Mouse (Mus musculus): Measurements from ENCODE around the gene Naaladl1.

Naaladl1 gene

DNA sequence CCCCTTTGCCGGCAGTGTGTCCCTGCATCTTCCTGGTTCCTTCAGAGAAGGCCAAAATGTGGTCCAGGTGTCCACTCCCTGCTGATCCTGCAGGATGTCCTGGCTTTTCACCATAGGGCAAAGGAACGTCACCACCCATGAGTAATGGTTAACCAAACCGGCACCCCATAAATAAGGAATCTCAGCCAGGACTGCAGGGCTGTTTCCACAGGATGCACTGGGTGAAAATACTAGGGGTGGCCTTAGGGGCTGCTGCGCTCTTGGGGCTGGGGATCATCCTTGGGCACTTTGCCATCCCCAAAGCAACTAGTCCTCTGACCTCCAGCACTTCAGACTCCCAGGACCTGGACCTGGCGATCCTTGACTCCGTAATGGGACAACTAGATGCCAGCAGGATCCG, at the start of gene Naaladl1:
Gene Naaladl1 (plus strand): TSS at position 197 of the 400 bp plus-strand sequence.
- in situ Hi-C loops (cut with MboI; ENCODE audit: low sequenced_read_pairs), result no loop called here

DNA sequence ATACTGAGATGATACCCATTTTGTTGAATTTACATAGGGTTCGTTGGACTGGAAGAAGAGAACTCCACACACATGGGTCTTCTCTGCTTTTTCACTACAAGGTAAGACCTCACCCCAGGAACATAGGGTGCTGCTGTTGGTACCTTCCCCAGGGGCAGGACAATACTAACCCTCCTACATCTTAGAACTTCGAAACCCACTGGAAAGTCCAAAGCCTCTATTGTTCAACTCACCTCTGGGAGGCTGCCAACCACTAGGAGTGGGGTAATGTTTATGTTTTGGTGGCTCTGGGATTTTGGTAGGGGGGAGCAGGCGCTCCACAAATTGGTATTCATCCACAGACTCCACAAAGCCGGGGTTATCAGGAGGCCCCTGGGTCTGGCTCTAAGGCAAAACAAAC, 48.9 kb upstream of the Naaladl1 start:
- in situ Hi-C loops (cut with MboI; ENCODE audit: low sequenced_read_pairs), result no loop called here

DNA sequence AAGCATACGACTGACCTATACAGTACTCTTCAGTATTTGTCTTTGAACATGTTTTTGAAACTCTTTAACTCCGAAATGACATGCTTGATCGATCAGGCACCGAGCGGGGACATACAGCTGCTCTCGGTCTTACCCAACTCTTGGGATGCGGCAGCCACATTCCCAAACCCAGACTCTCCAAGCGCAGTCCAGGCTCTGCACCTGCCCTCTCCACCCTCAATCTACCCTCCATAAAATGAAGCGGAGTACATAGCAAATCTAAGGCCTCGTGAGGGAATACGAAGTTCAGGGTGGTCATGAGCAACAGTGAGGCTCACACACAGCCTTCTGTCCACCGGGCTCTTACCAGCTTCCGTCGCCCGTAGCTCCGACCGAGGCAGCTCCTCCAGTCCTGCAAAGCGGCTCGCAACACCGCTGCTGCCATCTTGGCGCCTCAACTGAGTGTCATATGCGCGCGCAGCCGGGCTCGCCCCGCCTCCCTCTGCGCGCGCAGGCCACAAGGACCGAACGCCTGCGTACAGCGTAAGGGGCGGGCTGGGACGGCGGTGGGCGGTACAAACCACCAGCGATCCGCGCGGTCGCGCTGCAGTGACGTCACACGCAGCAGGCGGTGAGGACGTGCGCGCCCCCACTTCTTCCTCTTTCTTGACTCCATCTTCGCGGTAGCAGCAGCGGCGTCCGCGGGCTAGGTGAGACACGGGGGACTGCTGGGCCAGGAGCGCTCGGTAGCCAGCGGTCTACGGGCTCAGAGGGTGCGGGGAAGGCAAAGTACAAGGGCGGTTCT, 48.1 kb upstream of the Naaladl1 start, which contains the start of the genes Mrpl49 and Fau:
Gene Mrpl49 (minus strand): TSS at position 473 of the 784 bp plus-strand sequence.
Gene Fau (plus strand): TSS at position 532 of the 784 bp plus-strand sequence.
- in situ Hi-C loops (cut with MboI; ENCODE audit: low sequenced_read_pairs), result no loop called here

DNA sequence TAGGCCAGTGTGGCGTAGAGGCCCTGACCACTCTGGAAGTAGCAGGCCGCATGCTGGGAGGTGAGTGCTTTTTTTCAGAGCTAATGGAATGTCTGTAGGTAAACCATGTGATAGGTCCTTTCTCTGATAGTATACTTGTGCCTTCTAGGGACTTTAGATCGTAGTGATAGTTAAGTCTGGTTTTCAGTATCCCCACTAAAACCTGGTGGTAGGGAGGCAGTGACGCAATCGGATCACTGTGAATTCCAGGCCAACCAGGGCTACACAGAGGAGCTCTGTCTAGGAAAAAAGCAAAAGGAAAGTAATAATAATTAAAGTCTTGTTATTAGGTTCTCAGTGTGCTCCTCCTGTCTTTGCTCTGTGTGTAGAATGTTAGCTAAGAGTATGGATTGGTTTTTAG, 47.1 kb upstream of the Naaladl1 start:
- in situ Hi-C loops (cut with MboI; ENCODE audit: low sequenced_read_pairs), result no loop called here

DNA sequence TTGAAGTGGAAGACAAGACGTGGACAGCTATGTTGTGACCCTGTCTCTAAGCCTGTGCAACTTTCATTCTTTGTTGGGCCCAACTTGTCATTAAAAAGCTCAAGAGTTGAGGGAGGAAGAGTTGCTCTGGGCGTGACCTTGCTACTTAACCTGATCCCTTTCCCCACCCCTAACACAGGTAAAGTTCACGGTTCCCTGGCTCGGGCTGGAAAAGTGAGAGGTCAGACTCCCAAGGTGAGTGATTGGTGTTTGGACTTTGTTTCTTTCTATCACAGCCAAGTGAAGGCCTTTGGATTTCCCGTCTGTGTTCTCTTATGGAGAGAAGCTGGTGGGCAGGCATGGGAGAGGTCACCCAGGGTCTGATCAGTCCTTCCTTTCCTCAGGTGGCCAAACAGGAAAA, 46.6 kb upstream of the Naaladl1 start:
- in situ Hi-C loops (cut with MboI; ENCODE audit: low sequenced_read_pairs), result no loop called here

DNA sequence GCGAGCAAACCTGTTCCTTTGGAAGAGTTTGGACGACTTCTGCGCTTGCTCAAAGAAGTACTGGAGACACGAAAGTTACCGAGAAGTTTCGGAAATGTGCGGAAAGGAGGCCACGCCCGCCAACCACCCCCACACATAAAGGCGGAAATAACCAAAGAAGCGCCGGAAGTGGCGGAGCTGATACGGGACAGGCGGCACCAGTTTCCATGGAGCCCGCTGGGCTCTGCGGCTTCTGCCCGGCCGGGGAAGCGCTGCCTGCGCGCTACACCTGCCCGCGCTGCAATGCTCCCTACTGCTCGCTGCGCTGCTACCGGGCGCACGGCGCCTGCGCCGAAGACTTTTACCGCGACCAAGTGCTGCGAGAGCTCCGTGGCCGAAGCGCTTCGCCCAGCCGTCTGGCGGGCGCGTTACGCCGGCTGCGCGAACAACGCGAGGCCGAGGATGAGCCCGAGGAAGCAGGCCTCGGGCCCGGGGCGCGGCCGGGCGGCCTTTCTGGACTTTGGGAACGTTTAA, 44.5 kb upstream of the Naaladl1 start, which contains the start of gene Znhit2:
Gene Znhit2 (plus strand): TSS at position 172 of the 513 bp plus-strand sequence.
- in situ Hi-C loops (cut with MboI; ENCODE audit: low sequenced_read_pairs), result no loop called here

DNA sequence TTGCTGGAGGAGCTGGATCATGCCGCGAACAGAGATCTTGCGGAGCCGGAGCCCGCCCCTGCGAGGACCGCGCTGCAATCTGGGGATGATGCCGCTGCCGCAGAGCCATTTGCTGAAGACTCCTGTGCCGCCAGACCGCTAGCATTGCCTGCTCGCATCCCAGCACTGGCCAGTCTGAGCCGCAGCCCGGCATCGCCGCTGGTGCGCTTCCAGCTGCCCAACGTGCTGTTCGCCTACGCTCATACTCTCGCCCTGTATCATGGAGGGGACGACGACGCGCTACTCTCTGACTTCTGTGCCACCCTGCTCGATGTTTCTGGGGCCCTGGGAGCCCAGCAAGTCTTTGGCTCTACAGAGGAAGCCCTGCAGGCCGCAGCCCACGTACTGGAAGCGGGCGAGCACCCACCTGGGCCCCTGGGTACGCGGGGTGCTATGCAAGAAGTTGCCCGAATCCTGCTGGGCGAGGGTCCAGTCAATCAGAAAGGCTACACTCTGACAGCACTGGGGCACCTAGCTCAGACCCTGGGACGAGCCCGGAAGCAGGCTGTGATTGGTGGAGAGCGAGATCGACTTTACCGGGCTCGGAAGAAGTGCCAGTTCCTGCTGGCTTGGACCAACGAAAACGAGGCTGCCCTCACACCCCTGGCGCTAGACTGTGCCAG, 43.8 kb upstream of the Naaladl1 start:
- in situ Hi-C loops (cut with MboI; ENCODE audit: low sequenced_read_pairs), result no loop called here

DNA sequence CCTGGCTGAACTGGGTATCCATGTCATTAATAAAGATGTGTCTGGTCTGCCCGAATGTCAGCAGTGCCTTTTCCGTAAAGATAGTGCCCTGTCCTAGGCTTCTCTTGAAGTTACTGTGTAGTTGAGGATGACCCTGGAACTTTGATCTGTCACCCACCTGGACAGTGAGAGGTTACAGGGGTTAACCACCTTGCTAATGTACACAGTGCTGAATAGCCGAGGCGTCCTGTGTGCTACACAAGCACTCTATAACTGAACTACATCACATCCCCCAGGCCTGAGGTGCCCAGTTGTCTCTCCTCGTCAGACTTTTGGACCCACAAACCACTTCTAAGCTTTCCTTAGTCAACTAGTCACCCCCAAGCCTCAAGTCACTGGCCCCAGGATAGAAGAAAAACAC, 43.2 kb upstream of the Naaladl1 start:
- in situ Hi-C loops (cut with MboI; ENCODE audit: low sequenced_read_pairs), result no loop called here

DNA sequence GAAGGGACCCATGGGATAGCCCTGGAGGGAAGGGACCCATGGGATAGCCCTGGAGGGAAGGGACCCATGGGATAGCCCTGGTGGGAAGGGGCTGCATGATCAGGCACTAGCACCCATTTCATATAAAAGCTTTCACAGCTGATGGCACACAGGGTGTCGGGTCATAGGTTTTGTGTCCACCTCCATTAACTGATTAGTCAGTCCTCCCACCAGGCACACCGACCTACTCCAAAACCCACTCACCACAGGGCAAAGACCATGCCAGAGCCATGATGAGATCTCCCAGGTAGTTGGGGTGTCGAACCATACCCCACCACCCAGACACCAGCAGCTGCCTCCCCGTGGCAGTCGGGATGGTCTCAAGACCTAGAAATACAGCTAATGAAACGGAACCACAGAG, 42.5 kb upstream of the Naaladl1 start:
- in situ Hi-C loops (cut with MboI; ENCODE audit: low sequenced_read_pairs), result no loop called here

DNA sequence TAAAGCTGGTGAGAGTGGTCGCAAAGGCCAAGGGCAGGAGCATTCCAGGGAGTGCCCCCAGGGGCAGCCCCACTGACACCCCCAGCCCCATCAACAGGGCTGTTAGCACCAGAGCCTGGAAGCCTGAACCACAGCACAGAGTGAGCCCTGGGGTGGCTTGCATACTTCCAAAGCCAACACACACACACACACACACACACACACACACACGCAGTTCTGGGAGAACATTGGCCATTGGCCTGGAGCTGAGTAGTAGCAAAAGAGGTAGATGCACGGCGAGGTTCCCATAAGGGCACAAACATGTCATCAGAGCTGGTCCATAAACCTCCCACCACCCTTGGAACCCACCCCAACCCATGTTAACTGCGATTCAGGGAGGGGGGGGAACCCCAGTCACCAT, 39.0 kb upstream of the Naaladl1 start:
- in situ Hi-C loops (cut with MboI; ENCODE audit: low sequenced_read_pairs), result no loop called here

DNA sequence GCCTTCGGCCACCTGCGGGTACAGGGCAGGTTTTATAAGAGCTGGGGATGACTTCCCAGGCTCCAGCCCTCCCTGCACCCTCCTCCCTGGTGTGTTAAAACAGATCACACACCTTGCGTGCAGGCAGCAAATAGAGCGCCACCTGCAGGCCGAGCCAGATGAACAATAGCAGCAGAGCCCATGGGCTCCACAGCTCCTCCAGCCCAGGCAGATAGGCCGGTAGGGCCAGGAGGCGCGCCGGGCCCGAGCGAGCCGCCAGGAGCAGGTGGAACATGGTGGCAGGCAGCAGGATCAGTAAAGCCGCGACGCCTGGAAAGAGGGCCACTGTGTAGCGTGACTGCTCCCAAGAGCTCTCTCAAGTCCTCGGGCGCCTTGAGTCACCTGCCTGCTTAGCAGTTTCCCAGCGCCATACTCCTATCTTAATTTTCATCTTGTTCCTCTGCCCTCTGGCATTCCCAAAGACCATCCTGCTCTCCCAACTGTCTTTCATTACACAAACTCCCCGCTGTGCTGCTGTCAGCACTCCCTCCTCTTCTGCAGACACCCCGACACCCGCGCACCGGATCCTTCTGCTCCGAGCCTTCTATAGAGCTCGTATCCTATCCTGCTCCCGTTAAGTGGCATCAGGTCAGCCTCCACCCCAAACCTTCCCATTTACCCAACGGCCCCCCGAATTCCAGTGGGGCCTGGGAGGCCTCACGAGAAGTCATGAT, 38.4 kb upstream of the Naaladl1 start:
- in situ Hi-C loops (cut with MboI; ENCODE audit: low sequenced_read_pairs), result no loop called here

DNA sequence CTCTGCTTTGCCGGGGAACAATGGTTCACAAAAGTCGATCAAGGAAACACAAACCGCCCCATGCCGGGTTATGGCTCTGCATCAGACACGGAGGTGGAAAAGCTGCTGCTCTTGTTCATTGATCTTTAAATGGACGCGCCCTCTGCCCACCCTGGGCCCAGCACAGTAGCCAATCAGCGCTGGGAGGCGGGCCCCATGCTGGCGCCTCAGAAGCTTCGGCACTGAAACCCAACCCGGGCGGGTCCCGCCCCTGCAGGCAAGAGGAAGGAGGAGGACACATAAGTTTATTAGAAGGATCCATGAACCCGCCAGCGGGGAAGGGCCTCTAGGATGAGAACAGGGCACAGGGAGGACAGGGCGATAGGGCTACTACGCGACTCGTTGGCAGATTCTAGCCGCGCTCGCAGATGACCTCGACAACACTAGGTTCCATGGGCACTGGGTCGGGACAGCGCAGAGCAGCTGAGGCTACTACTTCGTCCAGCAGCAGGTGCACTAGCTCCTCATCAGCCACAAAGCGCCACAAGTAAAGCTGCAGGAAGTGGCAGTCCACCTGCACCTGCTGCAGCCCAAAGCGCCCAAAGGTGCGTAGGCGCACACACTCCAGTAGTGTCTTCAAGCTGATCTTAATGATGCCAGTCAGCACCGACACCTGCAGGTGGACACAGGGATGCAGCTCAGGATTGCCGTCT, 37.7 kb upstream of the Naaladl1 start, which contains the start of gene Tm7sf2:
Gene Tm7sf2 (minus strand): TSS at position 650 of the 692 bp plus-strand sequence.
- in situ Hi-C loops (cut with MboI; ENCODE audit: low sequenced_read_pairs), result no loop called here

DNA sequence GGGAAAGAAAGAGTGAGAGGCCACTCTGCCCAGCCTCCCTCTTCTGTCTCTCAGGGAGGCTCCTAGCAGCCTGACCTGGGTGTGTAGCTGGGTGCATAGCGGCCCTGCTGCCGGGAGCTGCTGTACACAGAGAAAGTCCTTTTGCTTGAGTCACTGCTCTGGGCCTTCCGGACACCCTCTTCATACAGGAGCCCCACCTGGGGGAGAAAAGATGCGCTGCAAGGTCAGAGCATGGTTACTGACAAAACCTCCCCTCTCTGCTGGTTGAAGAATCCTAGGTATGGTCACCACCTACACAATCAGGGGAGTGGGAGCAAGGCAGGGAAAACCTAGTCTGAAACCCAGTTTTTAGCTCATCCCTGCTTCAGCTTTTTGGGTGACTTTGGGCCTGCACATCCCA, 36.6 kb upstream of the Naaladl1 start:
- in situ Hi-C loops (cut with MboI; ENCODE audit: low sequenced_read_pairs), result no loop called here

DNA sequence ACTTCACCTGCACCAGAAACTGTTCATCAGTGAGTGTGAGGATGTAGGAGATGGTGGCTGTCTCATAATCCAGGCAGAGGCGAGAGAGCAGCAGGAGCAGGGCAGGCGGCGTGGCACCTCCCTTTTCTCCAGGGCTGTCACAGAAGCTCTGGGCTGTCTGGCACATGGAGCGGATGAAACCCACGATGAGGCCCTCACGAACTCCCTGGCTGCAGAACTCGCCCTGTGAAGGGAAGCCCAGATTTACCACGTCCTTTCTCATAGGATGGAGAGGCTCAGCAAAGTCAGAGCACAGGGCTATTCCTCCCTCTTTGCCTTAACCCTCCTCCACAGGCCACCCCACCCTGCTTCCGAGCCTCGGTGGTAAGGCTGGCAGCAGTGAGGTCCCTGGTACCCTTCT, 35.7 kb upstream of the Naaladl1 start:
- in situ Hi-C loops (cut with MboI; ENCODE audit: low sequenced_read_pairs), result no loop called here

DNA sequence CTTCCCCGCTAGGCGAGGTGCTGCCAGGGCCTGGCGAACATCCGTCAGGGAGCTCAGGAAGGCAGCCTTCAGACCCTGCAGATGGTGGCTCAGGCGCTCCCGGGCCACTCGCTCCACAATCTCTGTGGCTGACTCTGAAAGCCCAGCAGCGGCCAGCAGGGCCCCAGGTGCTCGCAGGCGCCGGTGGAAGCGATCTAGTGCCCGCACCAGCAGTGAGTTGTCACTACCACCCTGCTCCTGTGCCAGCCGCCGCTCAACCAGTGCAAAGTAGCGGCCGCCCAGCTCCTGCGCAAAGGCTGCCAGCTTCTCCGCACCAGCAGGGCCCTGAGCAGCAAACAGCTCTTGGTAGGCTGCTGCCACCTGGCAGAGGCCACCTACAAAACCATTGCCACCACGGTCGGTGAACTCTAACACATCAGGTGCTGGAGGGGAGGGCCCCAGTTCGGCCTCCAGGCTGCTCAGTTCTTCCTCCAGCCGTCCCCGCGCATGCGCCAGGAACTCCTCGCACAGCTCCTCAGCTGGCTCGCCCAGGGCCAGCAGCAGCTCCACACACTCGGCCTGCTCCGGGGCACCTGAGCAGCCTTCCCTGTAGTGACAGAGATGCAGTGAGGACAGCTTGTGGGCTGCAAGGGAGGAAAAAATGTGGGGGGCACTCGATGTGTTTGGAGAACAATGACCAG, 34.9 kb upstream of the Naaladl1 start:
- in situ Hi-C loops (cut with MboI; ENCODE audit: low sequenced_read_pairs), result no loop called here

DNA sequence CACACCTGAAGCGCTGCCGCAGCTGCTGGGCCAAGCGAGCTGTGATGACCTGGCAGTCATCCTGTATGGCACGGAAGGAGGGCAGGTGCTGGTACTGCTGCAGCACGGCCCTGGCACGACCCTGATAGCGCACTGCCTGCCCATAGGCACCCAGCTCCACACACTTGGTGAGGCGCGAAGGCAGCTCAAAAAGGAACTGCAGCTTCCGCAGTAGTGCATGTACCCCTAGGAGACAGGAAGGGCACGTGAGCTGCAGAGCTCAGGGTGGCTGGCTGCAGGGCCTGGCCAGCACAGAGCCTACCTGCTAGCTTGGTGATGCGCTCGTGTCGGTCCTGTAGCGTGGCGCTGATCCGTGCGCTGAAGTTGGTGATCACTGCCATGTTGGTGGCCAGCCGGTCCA, 34.3 kb upstream of the Naaladl1 start:
- in situ Hi-C loops (cut with MboI; ENCODE audit: low sequenced_read_pairs), result no loop called here

DNA sequence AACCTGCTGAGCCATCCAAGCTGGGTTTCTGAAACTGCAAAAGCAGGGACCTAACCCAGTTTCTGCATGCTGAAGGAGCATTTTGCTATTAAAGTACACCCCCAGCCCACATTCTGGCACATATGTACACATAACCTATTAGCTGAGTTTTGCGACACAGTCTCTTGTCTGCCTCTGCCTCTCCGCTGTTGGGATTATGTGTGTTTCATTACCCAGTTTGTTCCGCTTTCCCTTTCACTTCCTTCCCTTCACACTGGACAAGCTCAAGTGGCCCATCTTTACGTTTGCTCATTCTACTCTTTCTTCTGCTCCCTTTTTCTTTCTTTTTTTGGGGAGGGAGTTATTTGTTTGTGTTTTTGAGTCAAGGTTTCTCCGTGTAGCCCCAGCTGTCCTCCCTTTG, 31.7 kb upstream of the Naaladl1 start:
- in situ Hi-C loops (cut with MboI; ENCODE audit: low sequenced_read_pairs), result no loop called here

DNA sequence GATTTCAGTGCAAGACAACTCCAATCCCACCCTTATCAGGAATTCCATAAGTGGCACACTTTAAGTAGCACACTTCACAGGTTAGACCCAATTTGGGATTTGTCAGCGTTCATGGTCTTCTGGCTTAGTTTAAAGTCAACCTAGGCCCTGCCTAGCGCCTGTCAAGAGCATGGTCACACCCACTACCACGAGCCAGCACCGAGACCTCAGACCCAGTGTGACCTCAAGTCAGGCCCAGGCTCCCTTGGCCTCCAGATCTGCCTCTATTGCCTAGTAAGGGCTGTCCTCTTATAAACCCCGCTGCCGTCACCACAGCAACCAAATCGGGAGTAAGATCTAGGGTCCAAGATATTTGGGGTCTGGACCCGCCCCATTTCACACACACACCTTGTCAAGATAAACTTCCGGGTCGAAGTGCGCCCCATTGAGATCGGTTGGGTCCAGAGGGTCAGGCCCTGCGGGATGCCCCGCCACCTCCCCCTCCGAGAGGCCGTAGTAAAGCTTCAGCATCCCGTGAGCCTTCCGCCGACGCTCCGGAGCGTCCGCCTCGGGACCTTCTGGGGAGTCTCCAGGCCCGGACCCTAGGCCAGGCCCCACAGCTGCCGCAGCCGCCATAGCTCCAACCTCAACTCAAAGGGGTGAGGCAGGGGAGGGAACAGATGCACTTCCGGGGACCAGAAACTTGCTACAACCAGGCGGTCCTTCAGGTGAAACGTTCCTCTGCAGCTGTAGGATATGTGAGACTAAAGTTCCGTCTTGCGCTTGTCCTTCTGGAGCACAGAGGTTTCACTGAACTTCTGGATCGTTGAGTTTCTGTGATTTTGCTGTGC, 28.8 kb upstream of the Naaladl1 start, which contains the start of gene Vps51:
Gene Vps51 (minus strand): TSS at position 668 of the 830 bp plus-strand sequence.
- in situ Hi-C loops (cut with MboI; ENCODE audit: low sequenced_read_pairs), result no loop called here

DNA sequence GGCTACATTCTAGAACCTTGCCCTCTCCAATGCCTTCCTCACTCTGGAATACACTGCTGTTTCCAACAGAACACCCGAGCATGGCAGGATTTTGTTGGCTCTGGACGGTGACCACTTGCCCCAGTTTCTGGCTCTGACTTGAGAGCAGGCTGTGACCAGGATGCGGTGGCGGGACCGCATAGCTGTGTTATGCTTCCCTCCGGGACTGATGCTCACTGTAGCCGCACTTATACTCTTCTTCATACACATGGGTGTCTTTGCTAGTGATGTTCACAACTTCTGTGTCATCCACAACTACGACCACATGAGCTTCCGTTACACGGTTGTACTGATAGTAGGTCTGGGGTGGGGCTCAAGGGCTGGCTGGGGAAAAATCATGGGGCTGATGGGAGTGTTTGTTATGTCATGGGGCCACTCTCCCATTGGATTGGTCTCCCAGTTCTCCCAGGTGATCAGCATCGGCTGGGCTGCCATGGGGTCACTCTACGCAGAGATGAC, 25.6 kb upstream of the Naaladl1 start, which contains the start of gene Tmem262:
Gene Tmem262 (plus strand): TSS at position 51 of the 498 bp plus-strand sequence.
- in situ Hi-C loops (cut with MboI; ENCODE audit: low sequenced_read_pairs), result no loop called here

All from CH12F3 (cell line).